Mouse (Mus musculus) lung, adult 2 months (tissue): Measurements from ENCODE around the gene Ube2b.

Experiments
- CTCF ChIP-seq: fragments of 200-500 bp; IDR thresholded peaks from 2 replicates; pipeline ENCODE4 v1.5.1; 2011; ENCODE audit warnings: mild to moderate bottlenecking, low read length, control low read depth; ENCODE audit not compliant: insufficient read depth
- POLR2A ChIP-seq: fragments of 200-500 bp; IDR thresholded peaks from 2 replicates; pipeline ENCODE4 v1.6.1; 2011; ENCODE audit warnings: low read depth, mild to moderate bottlenecking, control low read depth, low read length, borderline replicate concordance; ENCODE audit errors: extremely low read depth

DNA sequence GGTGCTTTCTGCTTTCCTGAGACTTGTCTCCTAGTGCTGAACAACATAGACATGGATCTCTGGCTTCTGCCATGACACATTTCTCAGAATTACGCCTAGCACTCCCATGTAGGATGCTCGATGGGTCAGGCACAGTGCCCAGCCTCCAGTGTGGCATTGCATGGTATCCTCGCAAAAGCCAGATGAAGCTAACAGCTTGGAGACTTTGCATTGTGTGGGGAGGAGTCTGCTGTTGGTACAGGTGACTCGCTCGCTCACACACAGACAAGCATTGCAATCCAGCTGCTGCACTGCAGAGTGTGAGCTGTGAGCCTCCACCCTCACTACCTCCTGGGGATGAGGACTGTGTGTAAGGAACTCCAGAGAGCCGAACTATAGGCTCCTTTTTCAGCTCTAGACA is 54.4 kb downstream of the Ube2b start:
- TF ChIP-seq CTCF (no peak), POLR2A (no peak)
